Mouse (Mus musculus) CH12.LX (cell line): ENCODE measurements around the gene Il5.

ENCODE experiments used
- MAZ ChIP-seq: IDR thresholded peaks from 2 replicates; pipeline ENCODE4 v1.6.1; 2012; ENCODE audit warnings: low read depth, mild to moderate bottlenecking, inconsistent platforms, low read length, improper control_type of control experiment, moderate library complexity
- RAD21 ChIP-seq: IDR thresholded peaks from 2 replicates; pipeline ENCODE4 v1.6.1; 2011; ENCODE audit warnings: low read depth, mild to moderate bottlenecking, low read length, improper control_type of control experiment, moderate library complexity

DNA sequence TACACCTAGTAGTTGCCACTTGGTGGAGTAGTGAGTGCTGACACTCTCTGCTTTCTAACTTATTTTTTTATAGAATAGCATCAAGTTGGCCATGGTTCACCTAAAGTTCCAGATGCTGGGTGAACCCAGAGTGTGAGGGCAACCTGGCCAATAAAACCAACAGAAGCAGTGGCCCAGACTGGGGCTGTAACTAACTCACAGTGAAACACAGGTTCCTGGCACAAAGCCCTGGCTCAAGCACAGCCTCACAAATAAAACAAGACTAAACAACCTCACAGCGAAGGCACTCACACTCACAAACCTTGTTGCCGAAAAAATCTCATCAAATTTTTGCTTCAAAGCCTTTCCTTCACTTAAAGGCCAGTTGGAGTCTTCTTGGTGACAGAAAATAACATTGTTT lies 22.1 kb upstream of the Il5 start:
- TF ChIP-seq MAZ (no peak), RAD21 (no peak)
